Mouse (Mus musculus) testis, adult 2 months (tissue): ENCODE measurements around the gene Nisch.

ENCODE experiments used
- CTCF ChIP-seq: fragments of 200-500 bp; IDR thresholded peaks from 2 replicates; pipeline ENCODE4 v1.5.1; 2012; ENCODE audit warnings: low read depth, mild to moderate bottlenecking, inconsistent platforms, low read length, moderate library complexity; ENCODE audit not compliant: control insufficient read depth, insufficient read depth, insufficient replicate concordance
- POLR2A ChIP-seq: fragments of 200-500 bp; IDR thresholded peaks from 2 replicates; pipeline ENCODE4 v1.6.1; 2012; ENCODE audit warnings: low read depth, mild to moderate bottlenecking, inconsistent platforms, low read length, moderate library complexity; ENCODE audit not compliant: control insufficient read depth

DNA sequence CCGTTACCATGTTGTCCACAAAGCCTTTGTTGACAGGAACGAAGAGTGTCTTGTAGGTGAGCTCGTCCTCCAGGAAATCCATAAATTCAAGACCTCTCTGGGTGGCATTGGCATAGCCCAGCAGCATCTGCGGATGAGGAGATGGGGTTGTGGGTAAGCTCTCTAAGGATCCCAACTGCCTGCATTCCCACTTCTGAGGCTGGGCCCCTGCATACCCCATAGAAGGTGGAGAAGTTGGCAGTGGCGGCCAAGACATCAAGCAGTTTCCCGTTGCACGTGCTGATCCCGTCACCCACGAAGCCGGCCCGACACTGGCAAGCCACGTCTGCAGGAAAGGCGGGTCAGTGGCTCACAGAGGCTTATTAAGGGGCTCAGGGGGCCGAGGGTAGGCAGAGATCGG, 76.6 kb downstream of the Nisch start:
- no peak for TF ChIP-seq CTCF
- no peak for TF ChIP-seq POLR2A
